Mouse (Mus musculus): ENCODE measurements at regions not wholly inside any gene's neighbourhood (a gene's known extent, or its start where the extent isn't known, plus 50 kb on each side); places are given as distances from the start of the nearest gene placed in this dataset.
"Not testable (repeated sequence)": the region's sequence is repeated elsewhere in the genome, so short reads cannot be mapped to it uniquely, and the experiment has no call there.

DNA sequence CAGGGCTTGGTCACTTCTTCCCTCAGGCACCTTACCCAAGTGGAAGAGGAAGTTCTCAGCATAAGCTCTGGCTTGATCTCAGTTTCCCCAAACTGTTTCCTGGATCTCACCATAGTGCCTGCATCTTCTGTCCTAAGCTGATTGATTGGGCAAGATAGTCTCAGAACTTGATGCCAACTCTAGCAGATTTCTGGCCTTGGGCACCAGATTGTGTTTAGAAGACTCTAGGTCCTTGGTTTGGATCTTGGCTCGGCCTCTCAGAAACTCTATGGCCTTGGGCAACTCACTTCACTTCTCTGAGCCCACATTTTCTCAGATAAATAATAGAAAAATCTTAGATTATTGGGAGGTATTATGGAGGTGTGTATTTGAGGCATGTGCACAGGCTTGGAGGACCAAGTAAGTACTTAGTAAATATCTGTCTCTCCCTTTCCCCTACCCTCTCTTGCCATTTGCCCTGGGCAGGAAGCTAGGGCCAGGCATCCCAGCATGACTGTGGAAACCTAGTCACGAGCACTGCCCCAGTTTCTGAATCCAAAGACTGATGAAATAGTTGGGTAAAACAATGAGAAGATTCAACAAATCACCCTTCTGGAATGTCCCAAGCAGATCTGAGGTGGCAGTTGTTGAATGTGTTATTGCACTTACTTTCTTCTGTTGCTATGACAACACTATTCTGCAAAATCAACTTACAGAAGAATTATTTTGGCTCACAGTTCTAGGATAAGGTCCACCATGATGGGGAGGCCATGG lies 293.6 kb downstream of the 4933412E24Rik start:
- H3K27ac ChIP-seq (ENCODE audit: low read length): no peak overlapping the region
- WGBS: 80% methylated on average over 2 of the region's 2 CpGs

DNA sequence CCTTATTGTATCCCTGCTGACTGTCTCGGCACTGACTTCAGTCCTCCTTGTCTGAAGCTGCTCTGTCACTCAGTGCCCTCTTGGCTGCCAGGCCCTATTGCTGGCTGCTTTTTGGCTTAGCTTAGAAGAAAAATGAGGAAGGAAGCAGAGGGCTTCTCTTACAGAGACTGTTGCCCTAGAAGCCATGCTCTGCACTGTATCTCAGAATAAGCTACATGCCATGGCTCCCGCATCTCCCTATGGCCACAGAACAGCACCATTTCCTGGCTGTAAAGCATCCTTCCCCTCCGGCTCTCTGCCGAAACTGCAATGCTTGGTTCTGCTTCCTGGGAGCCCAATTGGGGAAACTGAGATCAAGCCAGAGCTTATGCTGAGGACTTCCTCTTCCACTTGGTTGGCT lies 295.0 kb downstream of the 4933412E24Rik start:
- Histone ChIP-seq H3K4me3 (ENCODE audit: low read length) (no peak overlapping the region), H3K27ac (ENCODE audit: low read length) (no peak overlapping the region), H3K36me3 (ENCODE audit: control insufficient read depth, insufficient read depth, low read length) (no peaks in the 10 kb centered on the region), H3K9ac (ENCODE audit: low read depth, low read length) (no peak overlapping the region), H3K9me3 (ENCODE audit: control insufficient read depth, low read length) (no peaks in the 10 kb centered on the region), H3K4me1 (ENCODE audit: control insufficient read depth, insufficient read depth, low read length) (no peaks in the 10 kb centered on the region), H3K4me2 (ENCODE audit: low read depth, low read length) (no peak overlapping the region), H3K27me3 (replicated peaks; ENCODE audit: control insufficient read depth, insufficient read depth, low read length) (no peaks in the 10 kb centered on the region)
- WGBS: 77% methylated on average over 4 of the region's 4 CpGs
- no peak for ATAC-seq

More for the DNA sequence above, 293.6 kb downstream of the 4933412E24Rik start:
- no peak for ATAC-seq
- H3K36me3 ChIP-seq (ENCODE audit: control insufficient read depth, insufficient read depth, low read length): no peaks in the 10 kb centered on the region
- H3K27me3 ChIP-seq (replicated peaks; ENCODE audit: control insufficient read depth, insufficient read depth, low read length): no peaks in the 10 kb centered on the region
- H3K9me3 ChIP-seq (ENCODE audit: control insufficient read depth, low read length): no peaks in the 10 kb centered on the region
- 0 out of 2 replicates have a peak, but pooled peaks cover under 1% of the 10 kb centered on the region for H3K4me1 ChIP-seq (ENCODE audit: control insufficient read depth, insufficient read depth, low read length)
- H3K4me3 ChIP-seq (ENCODE audit: low read length): no peak overlapping the region
- no peak overlapping the region for H3K9ac ChIP-seq (ENCODE audit: low read depth, low read length)
- H3K4me2 ChIP-seq (ENCODE audit: low read depth, low read length): no peak overlapping the region

DNA sequence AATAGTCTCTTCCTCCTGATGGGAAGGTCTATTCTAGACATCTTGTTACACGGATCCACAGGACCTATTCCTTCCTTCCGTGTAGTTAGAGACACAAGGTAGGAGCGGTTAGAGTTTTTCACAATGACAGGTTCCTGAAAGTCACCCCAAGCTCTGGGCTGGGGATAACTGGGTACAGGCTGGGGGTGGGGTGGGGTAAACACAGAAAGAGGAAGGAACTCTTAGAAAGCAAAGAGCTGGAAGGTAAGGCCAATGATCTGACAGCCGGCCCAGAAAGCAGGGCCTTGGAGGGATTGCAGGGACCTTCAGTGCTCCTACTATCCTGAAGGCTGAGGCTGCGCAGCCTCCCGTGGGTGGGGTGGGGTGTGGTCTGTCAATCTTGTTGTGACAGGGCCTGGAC lies 295.4 kb downstream of the 4933412E24Rik start:
- Histone ChIP-seq H3K36me3 (ENCODE audit: control insufficient read depth, insufficient read depth, low read length) (no peaks in the 10 kb centered on the region), H3K9ac (ENCODE audit: low read depth, low read length) (no peak overlapping the region), H3K4me2 (ENCODE audit: low read depth, low read length) (no peak overlapping the region), H3K27ac (ENCODE audit: low read length) (no peak overlapping the region), H3K9me3 (ENCODE audit: control insufficient read depth, low read length) (no peaks in the 10 kb centered on the region), H3K4me1 (ENCODE audit: control insufficient read depth, insufficient read depth, low read length) (no peaks in the 10 kb centered on the region), H3K27me3 (replicated peaks; ENCODE audit: control insufficient read depth, insufficient read depth, low read length) (no peaks in the 10 kb centered on the region), H3K4me3 (ENCODE audit: low read length) (no peak overlapping the region)
- 79% methylated on average over 6 of the region's 6 CpGs for WGBS
- ATAC-seq: no peak

GRCm38 (mm10) chr15:59720149-59720548 lies 296.3 kb downstream of the 4933412E24Rik start:
- Histone ChIP-seq H3K4me1 (ENCODE audit: control insufficient read depth, insufficient read depth, low read length) (no peaks in the 10 kb centered on the region), H3K36me3 (ENCODE audit: control insufficient read depth, insufficient read depth, low read length) (no peaks in the 10 kb centered on the region), H3K9me3 (ENCODE audit: control insufficient read depth, low read length) (no peaks in the 10 kb centered on the region), H3K4me2 (ENCODE audit: low read depth, low read length) (no peak overlapping the region), H3K9ac (ENCODE audit: low read depth, low read length) (no peak overlapping the region), H3K27ac (ENCODE audit: low read length) (no peak overlapping the region), H3K27me3 (replicated peaks; ENCODE audit: control insufficient read depth, insufficient read depth, low read length) (no peaks in the 10 kb centered on the region), H3K4me3 (ENCODE audit: low read length) (no peak overlapping the region)
- 84% methylated on average over 6 of the region's 6 CpGs for WGBS
- ATAC-seq: no peak

GRCm38 (mm10) chr15:59719383-59720128 lies 296.9 kb downstream of the 4933412E24Rik start:
- peak; percentile 69 for ATAC-seq
- H3K9me3 ChIP-seq (ENCODE audit: control insufficient read depth, low read length); H3K36me3 ChIP-seq (ENCODE audit: control insufficient read depth, insufficient read depth, low read length); H3K4me1 ChIP-seq (ENCODE audit: control insufficient read depth, insufficient read depth, low read length); H3K9ac ChIP-seq (ENCODE audit: low read depth, low read length); H3K27ac ChIP-seq (ENCODE audit: low read length); H3K4me2 ChIP-seq (ENCODE audit: low read depth, low read length); H3K27me3 ChIP-seq (replicated peaks; ENCODE audit: control insufficient read depth, insufficient read depth, low read length); H3K4me3 ChIP-seq (ENCODE audit: low read length): not testable (repeated sequence)
- WGBS: 59% methylated on average over 6 of the region's 6 CpGs

DNA sequence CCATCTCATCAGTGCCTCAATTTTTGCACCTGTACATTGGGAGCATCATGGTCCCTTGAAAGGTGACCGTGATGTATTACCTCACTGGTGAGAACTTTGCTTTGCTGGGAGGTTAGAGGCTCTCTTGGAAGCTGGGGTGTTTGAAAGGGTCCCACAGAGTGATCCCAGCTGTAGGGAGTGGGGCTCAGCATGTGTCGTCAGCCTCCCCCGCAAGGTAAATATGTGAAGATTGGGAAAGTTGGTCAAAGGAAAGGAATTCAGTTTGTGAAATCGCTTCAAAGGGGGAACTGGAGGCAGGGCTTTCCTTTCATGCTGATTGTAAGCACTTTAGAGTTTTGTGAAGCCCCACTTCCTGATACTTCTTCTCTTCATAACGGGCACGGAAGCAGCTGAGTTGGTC lies 299.5 kb downstream of the 4933412E24Rik start:
- H3K9me3 ChIP-seq (ENCODE audit: control insufficient read depth, low read length): no peaks in the 10 kb centered on the region
- no peak overlapping the region for H3K9ac ChIP-seq (ENCODE audit: low read depth, low read length)
- no peak overlapping the region for H3K27ac ChIP-seq (ENCODE audit: low read length)
- H3K4me1 ChIP-seq (ENCODE audit: control insufficient read depth, insufficient read depth, low read length): peaks cover 6% of the 10 kb centered on the region; the same call in 1 of the 2 replicates
- H3K4me3 ChIP-seq (ENCODE audit: low read length): no peak overlapping the region
- 60% methylated on average over 6 of the region's 6 CpGs for WGBS
- H3K27me3 ChIP-seq (replicated peaks; ENCODE audit: control insufficient read depth, insufficient read depth, low read length): no peaks in the 10 kb centered on the region
- no peak for ATAC-seq
- H3K4me2 ChIP-seq (ENCODE audit: low read depth, low read length): no peak overlapping the region
- H3K36me3 ChIP-seq (ENCODE audit: control insufficient read depth, insufficient read depth, low read length): no peaks in the 10 kb centered on the region

DNA sequence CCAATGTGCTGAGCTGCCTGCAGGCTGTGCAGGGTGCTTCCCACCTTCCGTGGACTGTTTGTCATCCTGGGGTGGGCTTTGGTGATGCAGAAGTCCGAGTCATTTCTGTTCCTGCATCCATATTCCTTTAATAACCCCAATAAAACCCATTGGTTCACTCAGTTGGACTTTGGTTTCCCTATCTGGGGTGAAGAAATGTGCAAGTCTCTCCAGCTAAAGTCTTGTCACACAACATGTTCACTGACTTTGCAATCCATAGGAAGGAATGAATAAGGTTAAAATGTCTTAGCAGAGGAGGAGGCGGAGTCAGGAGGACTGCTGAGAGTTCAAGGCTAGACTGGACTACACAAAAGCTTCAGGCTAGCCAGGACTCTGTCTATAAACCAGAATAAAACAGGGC lies 300.5 kb downstream of the 4933412E24Rik start:
- H3K4me1 ChIP-seq (ENCODE audit: control insufficient read depth, insufficient read depth, low read length): peaks cover 6% of the 10 kb centered on the region; the same call in 1 of the 2 replicates
- ATAC-seq: peak; percentile 66
- no peak overlapping the region for H3K4me3 ChIP-seq (ENCODE audit: low read length)
- 0 out of 2 replicates have a peak overlapping the region, but pooled peaks have one; percentile 36 for H3K27ac ChIP-seq (ENCODE audit: low read length)
- no peaks in the 10 kb centered on the region for H3K36me3 ChIP-seq (ENCODE audit: control insufficient read depth, insufficient read depth, low read length)
- 66% methylated on average over 3 of the region's 3 CpGs for WGBS
- H3K27me3 ChIP-seq (replicated peaks; ENCODE audit: control insufficient read depth, insufficient read depth, low read length): no peaks in the 10 kb centered on the region
- H3K9ac ChIP-seq (ENCODE audit: low read depth, low read length): no peak overlapping the region
- H3K9me3 ChIP-seq (ENCODE audit: control insufficient read depth, low read length): no peaks in the 10 kb centered on the region
- no peak overlapping the region for H3K4me2 ChIP-seq (ENCODE audit: low read depth, low read length)

DNA sequence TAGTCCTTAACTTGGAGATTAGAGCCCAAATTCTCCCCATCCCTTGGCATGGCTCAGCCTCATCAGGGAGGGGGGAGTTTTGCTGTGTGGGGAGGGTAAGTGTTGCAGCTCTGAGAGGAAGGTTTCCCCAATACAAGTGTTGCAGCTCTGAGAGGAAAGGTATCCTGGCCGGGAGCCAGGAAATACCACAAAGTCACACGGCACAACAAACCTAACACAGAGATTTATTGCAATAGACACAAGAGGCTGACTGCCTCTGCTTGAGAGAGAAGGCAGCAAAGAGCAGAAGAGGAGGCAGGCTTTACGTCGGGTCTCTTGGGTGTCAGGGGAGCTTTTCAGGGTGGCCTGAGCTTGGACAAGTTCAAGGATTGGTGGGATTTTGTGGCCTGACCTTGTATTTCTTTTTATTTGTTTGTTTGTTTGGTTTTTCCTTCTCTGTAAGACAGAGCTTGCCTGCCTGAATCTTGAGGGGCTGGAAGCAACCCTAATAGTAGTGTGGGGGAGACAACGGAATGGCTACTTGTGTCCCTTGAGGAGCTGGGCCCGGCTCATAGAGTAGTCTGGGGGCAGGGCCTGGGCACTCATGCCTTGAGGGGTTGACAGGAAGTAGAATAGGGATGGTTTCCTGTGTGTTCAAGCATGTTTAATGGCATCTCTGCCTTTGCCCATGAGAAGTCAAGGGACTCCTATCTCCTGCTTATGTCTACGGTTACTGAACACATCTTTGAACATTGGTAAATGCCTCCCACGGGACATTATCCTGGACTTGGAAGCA lies 302.3 kb downstream of the 4933412E24Rik start:
- Histone ChIP-seq H3K9ac (ENCODE audit: low read depth, low read length) (no peak overlapping the region), H3K9me3 (ENCODE audit: control insufficient read depth, low read length) (no peaks in the 10 kb centered on the region), H3K4me1 (ENCODE audit: control insufficient read depth, insufficient read depth, low read length) (peaks cover 6% of the 10 kb centered on the region; the same call in 1 of the 2 replicates), H3K27ac (ENCODE audit: low read length) (no peak overlapping the region), H3K4me2 (ENCODE audit: low read depth, low read length) (no peak overlapping the region), H3K36me3 (ENCODE audit: control insufficient read depth, insufficient read depth, low read length) (no peaks in the 10 kb centered on the region), H3K4me3 (ENCODE audit: low read length) (no peak overlapping the region), H3K27me3 (replicated peaks; ENCODE audit: control insufficient read depth, insufficient read depth, low read length) (no peaks in the 10 kb centered on the region)
- WGBS: 56% methylated on average over 8 of the region's 8 CpGs
- ATAC-seq: no peak

DNA sequence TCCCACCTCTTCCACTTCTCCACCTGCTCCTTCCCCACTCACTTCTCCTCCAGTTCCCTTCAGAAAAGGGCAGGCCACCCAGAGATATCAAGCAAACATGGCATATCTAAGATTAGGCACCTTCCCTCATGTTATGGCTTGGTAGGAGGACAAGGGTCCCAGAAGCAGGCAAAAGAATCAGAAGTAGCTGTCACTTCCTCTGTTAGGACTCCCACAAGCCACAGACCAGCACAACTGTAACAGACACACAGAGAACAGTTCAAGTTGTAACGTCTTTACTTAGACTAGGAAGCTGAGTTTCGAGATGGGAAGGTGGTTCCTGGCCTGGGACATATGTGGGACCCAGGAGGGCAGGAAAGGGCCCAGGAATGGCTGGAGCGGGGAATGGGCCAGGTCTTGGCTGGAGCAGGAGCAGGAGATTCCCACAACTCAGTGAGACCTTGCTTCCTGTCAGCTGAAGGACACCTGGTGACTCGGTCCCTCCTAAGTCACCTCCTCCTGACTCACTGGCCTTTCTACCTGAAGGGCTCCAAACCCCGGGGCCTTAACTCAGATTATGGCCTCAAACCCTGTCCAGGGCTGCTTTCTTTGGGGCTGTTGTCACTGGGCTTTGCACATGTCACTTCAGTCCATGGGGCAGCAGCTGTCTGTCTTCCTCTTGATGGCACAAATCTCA lies 304.2 kb downstream of the 4933412E24Rik start:
- no peak overlapping the region for H3K27ac ChIP-seq (ENCODE audit: low read length)
- WGBS: 84% methylated on average over 5 of the region's 5 CpGs
- no peak overlapping the region for H3K9ac ChIP-seq (ENCODE audit: low read depth, low read length)
- H3K4me2 ChIP-seq (ENCODE audit: low read depth, low read length): no peak overlapping the region
- H3K9me3 ChIP-seq (ENCODE audit: control insufficient read depth, low read length): no peaks in the 10 kb centered on the region
- no peak for ATAC-seq
- H3K4me3 ChIP-seq (ENCODE audit: low read length): no peak overlapping the region
- H3K36me3 ChIP-seq (ENCODE audit: control insufficient read depth, insufficient read depth, low read length): no peaks in the 10 kb centered on the region
- peaks cover 6% of the 10 kb centered on the region; the same call in 1 of the 2 replicates for H3K4me1 ChIP-seq (ENCODE audit: control insufficient read depth, insufficient read depth, low read length)
- H3K27me3 ChIP-seq (replicated peaks; ENCODE audit: control insufficient read depth, insufficient read depth, low read length): no peaks in the 10 kb centered on the region

Measured in intestine, embryonic 16.5 days (tissue).